Mouse (Mus musculus) stomach, embryonic 16.5 days (tissue): ENCODE results near the gene Aff1. TPM values are rescaled to one million over a fixed set of nuclear protein-coding genes. Genes with fewer than 3 reads are reported as not detected.

Experiments
- ATAC-seq: fragments of 200-750 bp; cut with Nextera tagmentation; 2 replicates; pipeline ENCODE4 v1.8.0; 2017; ENCODE audit warnings: moderate number of reproducible peaks, moderate TSS enrichment; ENCODE audit not compliant: insufficient read depth, low FRiP score
- H3K27ac ChIP-seq: fragments of 300-500 bp; sonication (generic); 2 replicates; pipeline ENCODE4 v1.5.1; 2014; ENCODE audit warnings: low read length
- H3K27me3 ChIP-seq: fragments of 300-500 bp; sonication (generic); 2 replicates; pipeline ENCODE4 v1.6.1; 2014; ENCODE audit warnings: low read length, control low read depth, mixed read lengths; ENCODE audit not compliant: control insufficient read depth, insufficient read depth
- H3K36me3 ChIP-seq: fragments of 300-500 bp; sonication (generic); 2 replicates; pipeline ENCODE4 v1.6.1; 2014; ENCODE audit warnings: low read length; ENCODE audit not compliant: control insufficient read depth, insufficient read depth
- H3K4me1 ChIP-seq: fragments of 300-500 bp; sonication (generic); 2 replicates; pipeline ENCODE4 v1.6.1; 2014; ENCODE audit warnings: low read length, control low read depth, mixed read lengths; ENCODE audit not compliant: control insufficient read depth, insufficient read depth
- H3K4me2 ChIP-seq: fragments of 300-500 bp; sonication (generic); 2 replicates; pipeline ENCODE4 v1.6.1; 2014; ENCODE audit warnings: low read depth, low read length, mixed read lengths
- H3K4me3 ChIP-seq: fragments of 300-500 bp; sonication (generic); replicated peaks from 2 replicates; pipeline ENCODE4 v1.5.1; 2014; ENCODE audit warnings: mild to moderate bottlenecking, low read length
- H3K9ac ChIP-seq: fragments of 300-500 bp; sonication (generic); 2 replicates; pipeline ENCODE4 v1.6.1; 2014; ENCODE audit warnings: low read length
- H3K9me3 ChIP-seq: fragments of 300-500 bp; sonication (generic); replicated peaks from 2 replicates; pipeline ENCODE4 v1.6.1; 2016; ENCODE audit warnings: low read length, control low read depth; ENCODE audit not compliant: control insufficient read depth
- WGBS: fragments of 180-500 bp; shearing (Covaris S2); extraction: QIAGEN DNeasy Blood & Tissue Kit; methylation state at CpG from one replicate; pipeline ENCODE4 v1.1.7; 2014; 5-methylcytosine and 5-hydroxymethylcytosine counted together
- polyA plus RNA-seq: library from polyadenylated mRNA; unstranded; fragments of >200 nt; fragmentation: Nextera tagmentation; extraction: Ambion mirVana; gene quantifications from 2 replicates; pipeline ENCODE4 v1.2.1, GENCODE M21; 2015

Aff1 gene
- polyA plus RNA-seq, 1 experiment from 2014 or later, result 6.8 TPM

- no peak overlapping the region for H3K4me3 ChIP-seq
- H3K27me3 ChIP-seq, result no peaks in the 10 kb centered on the region
- ATAC-seq, result no peak
- no peaks in the 10 kb centered on the region for H3K36me3 ChIP-seq
- H3K9me3 ChIP-seq, result no peaks in the 10 kb centered on the region
- no peak overlapping the region for H3K4me2 ChIP-seq
- H3K9ac ChIP-seq, result no peak overlapping the region
- WGBS, result 59% methylated on average over 6 of the region's 6 CpGs
- H3K4me1 ChIP-seq, result peaks cover 31% of the 10 kb centered on the region
- no peak overlapping the region for H3K27ac ChIP-seq
Observed at GRCm38 (mm10) chr5:103756231-103756714, 64.1 kb downstream of the Aff1 start.

GRCm38 (mm10) chr5:103758491-103758890, 66.3 kb downstream of the Aff1 start:
- no peak overlapping the region for H3K9ac ChIP-seq
- no peaks in the 10 kb centered on the region for H3K36me3 ChIP-seq
- H3K4me2 ChIP-seq, result no peak overlapping the region
- no peak for ATAC-seq
- peaks cover 27% of the 10 kb centered on the region for H3K4me1 ChIP-seq
- no peaks in the 10 kb centered on the region for H3K27me3 ChIP-seq
- H3K9me3 ChIP-seq, result no peaks in the 10 kb centered on the region
- 65% methylated on average over 4 of the region's 4 CpGs for WGBS
- no peak overlapping the region for H3K27ac ChIP-seq
- no peak overlapping the region for H3K4me3 ChIP-seq

DNA sequence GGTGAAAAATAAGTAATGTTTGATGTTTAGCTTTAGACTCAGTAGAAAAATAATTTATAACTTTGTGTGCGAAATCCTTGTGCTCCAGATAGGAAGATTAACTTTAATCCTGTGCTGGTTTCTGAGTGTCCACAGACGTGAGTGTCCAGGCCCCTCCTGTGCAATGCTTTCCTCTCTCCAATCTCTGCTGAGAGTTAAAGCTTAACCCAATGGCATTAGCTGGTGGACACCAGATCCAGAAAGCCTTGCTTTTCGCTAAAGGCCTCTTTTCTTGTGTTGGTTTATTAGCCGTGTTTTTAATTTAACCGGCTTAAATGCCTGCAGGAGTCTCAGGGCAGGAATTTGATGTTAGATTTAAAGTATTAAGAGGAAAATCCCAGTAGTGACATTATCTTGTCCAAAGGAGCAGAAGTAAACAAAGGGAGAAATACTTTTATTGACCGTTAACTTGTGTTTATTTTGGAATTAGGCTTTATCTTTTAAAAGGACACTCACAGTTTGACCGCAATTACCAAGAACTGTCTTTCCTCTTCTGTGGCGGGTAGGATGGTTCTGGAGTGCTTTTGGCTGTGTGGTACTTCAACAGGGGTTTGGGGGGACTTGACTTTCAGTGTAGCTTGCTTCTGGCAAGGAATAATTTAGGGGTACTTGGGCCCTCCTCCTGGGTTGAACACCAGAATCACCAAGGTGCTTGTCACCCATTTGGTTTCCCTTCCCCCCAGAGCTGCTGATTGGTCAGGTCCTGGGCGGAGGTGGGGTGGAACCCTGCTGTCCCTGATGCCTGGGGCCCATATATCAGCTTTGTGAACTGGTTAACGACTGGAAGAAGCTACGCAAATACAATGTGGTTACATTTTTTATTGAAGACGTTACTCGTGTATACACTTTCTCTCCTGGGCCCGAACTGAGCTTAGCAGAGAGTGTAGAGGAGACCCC, 67.6 kb downstream of the Aff1 start:
- no peaks in the 10 kb centered on the region for H3K36me3 ChIP-seq
- H3K27ac ChIP-seq, result peak overlapping the region; percentile 75
- no peaks in the 10 kb centered on the region for H3K27me3 ChIP-seq
- peak overlapping the region; percentile 66 for H3K9ac ChIP-seq
- WGBS, result 42% methylated on average over 14 of the region's 14 CpGs
- H3K4me1 ChIP-seq, result peaks cover 27% of the 10 kb centered on the region
- peak overlapping the region; percentile 82 for H3K4me2 ChIP-seq
- H3K4me3 ChIP-seq, result peak overlapping the region; percentile 47
- no peaks in the 10 kb centered on the region for H3K9me3 ChIP-seq
- peak; percentile 64; the same call in 1 of the 2 replicates for ATAC-seq

- 3% methylated on average over 20 of the region's 20 CpGs for WGBS
- Histone ChIP-seq H3K27me3 (no peaks in the 10 kb centered on the region), H3K36me3 (no peaks in the 10 kb centered on the region; the same call in 1 of the 2 replicates), H3K4me3 (peak overlapping the region; percentile 47), H3K9ac (peak overlapping the region; percentile 66), H3K4me2 (peak overlapping the region; percentile 82), H3K9me3 (no peaks in the 10 kb centered on the region), H3K4me1 (peaks cover 27% of the 10 kb centered on the region), H3K27ac (peak overlapping the region; percentile 75)
- peak; percentile 67 for ATAC-seq
Observed at GRCm38 (mm10) chr5:103760425-103761131, 68.4 kb downstream of the Aff1 start.

DNA sequence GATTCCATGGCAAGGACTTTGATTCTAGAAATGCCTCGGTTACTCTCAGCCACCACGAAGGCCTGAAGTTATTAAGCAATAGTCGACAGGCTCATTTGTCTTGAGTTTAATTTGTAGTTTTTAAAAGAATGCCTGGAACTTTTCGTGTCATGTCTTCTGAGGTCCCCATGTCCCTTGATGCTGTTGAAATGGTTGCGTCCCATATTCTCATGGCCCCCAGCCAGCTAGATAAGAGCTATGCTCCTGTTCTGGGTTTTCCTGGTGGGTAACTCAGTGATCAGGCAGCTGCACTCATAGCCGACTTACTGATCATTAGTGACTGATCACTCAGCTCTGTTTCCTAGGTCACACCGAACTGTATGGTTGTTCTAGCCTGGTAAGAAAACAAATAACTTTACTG, 69.6 kb downstream of the Aff1 start:
- Histone ChIP-seq H3K36me3 (no peaks in the 10 kb centered on the region; the same call in 1 of the 2 replicates), H3K27me3 (no peaks in the 10 kb centered on the region), H3K9me3 (no peaks in the 10 kb centered on the region), H3K4me1 (peaks cover 23% of the 10 kb centered on the region), H3K4me2 (no peak overlapping the region), H3K27ac (no peak overlapping the region), H3K9ac (no peak overlapping the region), H3K4me3 (no peak overlapping the region)
- 72% methylated on average over 7 of the region's 7 CpGs for WGBS
- ATAC-seq, result no peak

DNA sequence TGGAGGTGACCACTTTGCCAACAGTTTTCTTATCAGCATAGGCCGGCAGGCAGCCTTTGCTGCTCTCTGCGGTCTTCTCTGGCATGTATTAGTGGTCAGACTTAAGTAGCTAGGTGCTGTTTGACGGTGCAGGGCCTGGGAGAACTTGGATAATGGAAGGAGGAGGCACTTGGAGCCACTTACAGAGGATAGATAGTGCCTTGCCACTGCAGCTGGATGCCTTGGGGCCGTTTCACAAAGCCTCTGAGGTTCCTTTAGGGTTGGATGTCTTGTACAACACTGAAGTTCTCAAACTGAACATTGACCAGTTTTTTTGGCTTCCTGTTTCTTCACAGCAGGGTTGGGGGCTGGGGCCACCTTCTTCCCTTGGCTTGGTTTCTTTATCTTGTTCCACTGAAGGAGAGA, 70.7 kb downstream of the Aff1 start:
- Histone ChIP-seq H3K36me3 (no peaks in the 10 kb centered on the region; the same call in 1 of the 2 replicates), H3K4me3 (no peak overlapping the region), H3K4me1 (peaks cover 23% of the 10 kb centered on the region), H3K27me3 (no peaks in the 10 kb centered on the region), H3K9ac (no peak overlapping the region), H3K4me2 (no peak overlapping the region; the same call in 1 of the 2 replicates), H3K9me3 (no peaks in the 10 kb centered on the region), H3K27ac (no peak overlapping the region)
- no peak for ATAC-seq
- WGBS, result 71% methylated on average over 4 of the region's 4 CpGs

GRCm38 (mm10) chr5:103765356-103765755, 73.2 kb downstream of the Aff1 start:
- Histone ChIP-seq H3K27ac (no peak overlapping the region), H3K4me3 (no peak overlapping the region), H3K4me2 (no peak overlapping the region), H3K27me3 (no peaks in the 10 kb centered on the region), H3K4me1 (peaks cover 7% of the 10 kb centered on the region), H3K9ac (no peak overlapping the region), H3K36me3 (no peaks in the 10 kb centered on the region; the same call in 1 of the 2 replicates), H3K9me3 (no peaks in the 10 kb centered on the region)
- 93% methylated on average over 4 of the region's 4 CpGs for whole genome bisulfite sequencing
- no peak for ATAC-seq

- Histone ChIP-seq H3K4me1 (peaks cover 2% of the 10 kb centered on the region), H3K4me2 (no peak overlapping the region), H3K36me3 (no peaks in the 10 kb centered on the region; the same call in 1 of the 2 replicates), H3K27ac (no peak overlapping the region), H3K27me3 (no peaks in the 10 kb centered on the region), H3K9ac (no peak overlapping the region), H3K9me3 (no peaks in the 10 kb centered on the region), H3K4me3 (no peak overlapping the region)
- 96% methylated on average over 2 of the region's 2 CpGs for WGBS
- no peak for ATAC-seq
Observed at GRCm38 (mm10) chr5:103765758-103766431, 73.7 kb downstream of the Aff1 start.
